In genomic region chr6:90368976-90369724, GRCm38 (mm10) we compare ENCODE assay signal across 8 mouse cellular contexts. TPM values are rescaled to one million over a fixed set of nuclear protein-coding genes. Genes with fewer than 3 reads are reported as not detected.
DNase-seq lines count a peak whose midpoint lies in the region; ATAC-seq lines count a peak whose summit lies in the region.

TSS of gene Zxdc (plus strand) at chr6:90369492.

- H3K27me3 ChIP-seq in hindbrain, embryonic 15.5 days = no peaks in the 10 kb centered on the region

- peak; percentile 98 for ATAC-seq in hindbrain, embryonic 15.5 days (ENCODE audit: low FRiP score, low read depth)

- peak within 1 kb of the TSS; percentile 83 for H3K4me3 ChIP-seq in hindbrain, embryonic 15.5 days

- peak; percentile 96 for DNase-seq in T-cell, adult 2 months (ENCODE audit: low spot score)
- peak; percentile 99 to 100 for DNase-seq in cerebellum, postnatal 36 days
- DNase-seq in frontal cortex, postnatal 36 days (ENCODE audit: low spot score in 2 of 2) = peak; percentile 100
- peak; percentile 99 for DNase-seq in left cerebral cortex, adult 11 months (ENCODE audit: low spot score)
- peak; percentile 99 to 100 for DNase-seq in lung, postnatal 4 days
- DNase-seq in retina, postnatal 7 days (ENCODE audit: low read depth, low spot score) = peak; percentile 93
- DNase-seq in urinary bladder, adult 2 months (ENCODE audit: low spot score) = peak; percentile 97

- peak within 1 kb of the TSS; percentile 87 for H3K27ac ChIP-seq in hindbrain, embryonic 15.5 days (replicated peaks)

- H3K9ac ChIP-seq in hindbrain, embryonic 15.5 days = peak within 1 kb of the TSS; percentile 87

- peaks cover 7% of the 10 kb centered on the region for H3K36me3 ChIP-seq in hindbrain, embryonic 15.5 days

- H3K4me2 ChIP-seq in hindbrain, embryonic 15.5 days = peak within 1 kb of the TSS; percentile 96

- H3K9me3 ChIP-seq in hindbrain, embryonic 15.5 days = no peaks in the 10 kb centered on the region

- H3K4me1 ChIP-seq in hindbrain, embryonic 15.5 days (replicated peaks) = peaks cover 25% of the 10 kb centered on the region

- WGBS in hindbrain, embryonic 15.5 days = 5% methylated on average over 41 of the region's 41 CpGs

RNA-seq across cellular contexts. Expression of gene Zxdc, which starts in this region (rescaled TPM):
- 9.8 and 11.2 TPM in 2 replicates for polyA plus RNA-seq in hindbrain, embryonic 15.5 days (2015; fragmentation: Nextera tagmentation; extraction: Ambion mirVana)
- 13.4 and 14.7 TPM in 2 replicates for polyA plus RNA-seq in urinary bladder, adult 2 months (2012; rRNA removed)

Comparison
In these comparisons a context has a peak if more than half of its experiments do, and no peak if none do; other contexts are left out.
1. Peak in every context shown above with its lines: DNase-seq, ATAC-seq, H3K4me3 ChIP-seq and H3K27ac ChIP-seq.